In genomic region chr5:57993584-57993983, GRCm38 (mm10) we compare ENCODE assay signal across 23 mouse cellular contexts.
"Had no signal": no experiment of that assay in that cellular context is flagged by ENCODE, and none has a peak within 500 bp of the region (broad histone marks: within the 10 kb centered on the region; RNA-seq: fewer than 3 reads in every experiment).

No protein-coding gene starts in this region.

- DNase-seq: forebrain, postnatal 0 days; gastrocnemius, postnatal 14 days; gastrocnemius, postnatal 36 days; heart, adult 11 months; kidney, adult 11 months; kidney, adult 2 months; kidney, adult 9 months; kidney, postnatal 14 days; kidney, postnatal 36 days; layer of hippocampus, adult 9-11 months; layer of hippocampus, postnatal 36 days; left cerebral cortex, postnatal 4 days had no signal

- H3K9me3 ChIP-seq: hindbrain, embryonic 13.5 days; hindbrain, embryonic 15.5 days; kidney, embryonic 15.5 days; limb, embryonic 13.5 days; limb, embryonic 15.5 days; liver, embryonic 12.5 days had no signal

- H3K4me2 ChIP-seq: heart, embryonic 11.5 days; hindbrain, embryonic 13.5 days; hindbrain, embryonic 15.5 days; kidney, embryonic 15.5 days; limb, embryonic 13.5 days; limb, embryonic 15.5 days; liver, embryonic 12.5 days had no signal

- H3K9ac ChIP-seq: forebrain, postnatal 0 days; hindbrain, embryonic 13.5 days; hindbrain, embryonic 15.5 days; kidney, embryonic 15.5 days; limb, embryonic 13.5 days; limb, embryonic 15.5 days; liver, embryonic 12.5 days; liver, embryonic 14.5 days had no signal

- ATAC-seq: forebrain, postnatal 0 days; hindbrain, postnatal 0 days; intestine, embryonic 16.5 days; liver, embryonic 12.5 days had no signal

- H3K27ac ChIP-seq: hindbrain, embryonic 13.5 days; hindbrain, embryonic 15.5 days; hindbrain, postnatal 0 days; kidney, embryonic 15.5 days; kidney, postnatal 0 days; limb, embryonic 13.5 days; limb, embryonic 15.5 days; liver, embryonic 12.5 days; liver, embryonic 14.5 days had no signal

- H3K4me1 ChIP-seq: hindbrain, embryonic 13.5 days; hindbrain, embryonic 15.5 days; kidney, embryonic 15.5 days; limb, embryonic 13.5 days; limb, embryonic 15.5 days; liver, embryonic 12.5 days had no signal

- H3K4me3 ChIP-seq: hindbrain, embryonic 13.5 days; hindbrain, embryonic 15.5 days; kidney, embryonic 15.5 days; limb, embryonic 13.5 days; limb, embryonic 15.5 days; liver, embryonic 12.5 days had no signal

- H3K36me3 ChIP-seq: hindbrain, embryonic 13.5 days; hindbrain, embryonic 15.5 days; kidney, embryonic 15.5 days; limb, embryonic 13.5 days; limb, embryonic 15.5 days; liver, embryonic 12.5 days had no signal

- H3K27me3 ChIP-seq: hindbrain, embryonic 13.5 days; hindbrain, embryonic 15.5 days; kidney, embryonic 15.5 days; limb, embryonic 13.5 days; limb, embryonic 15.5 days; liver, embryonic 12.5 days had no signal
